Mouse (Mus musculus) olfactory bulb, adult 2 months (tissue): ENCODE results near the gene Asxl2.

Source experiments
- CTCF ChIP-seq: fragments of 200-500 bp; IDR thresholded peaks from 2 replicates; pipeline ENCODE4 v1.5.1; 2012; ENCODE audit warnings: low read depth, mild to moderate bottlenecking, low read length, moderate library complexity; ENCODE audit not compliant: insufficient read depth
- POLR2A ChIP-seq: fragments of 200-500 bp; IDR thresholded peaks from 2 replicates; pipeline ENCODE4 v1.6.1; 2012; ENCODE audit warnings: mild to moderate bottlenecking, low read depth, low read length, moderate library complexity; ENCODE audit not compliant: insufficient read depth

DNA sequence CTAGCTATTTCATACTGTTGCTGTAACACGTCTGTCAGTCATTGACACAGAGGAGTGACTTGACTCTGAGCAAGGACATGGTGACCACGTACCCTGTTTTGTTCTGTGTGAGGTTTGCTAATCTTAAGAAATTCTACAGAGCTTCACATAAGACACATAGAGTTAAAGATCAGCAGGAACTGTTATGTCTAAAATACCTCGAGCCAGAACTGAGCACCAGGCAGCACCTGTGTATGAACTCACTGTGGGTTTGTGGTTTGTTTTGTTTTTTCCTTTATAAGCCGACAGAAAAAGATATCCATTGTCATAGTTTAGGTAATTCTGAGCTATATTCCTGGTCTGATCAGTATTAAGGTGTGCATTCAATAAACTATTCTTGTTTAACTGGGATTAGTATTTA, 120.8 kb downstream of the Asxl2 start:
- no peak for TF ChIP-seq CTCF
- no peak for TF ChIP-seq POLR2A
